Mouse (Mus musculus) midbrain, embryonic 12.5 days (tissue): ENCODE data around the gene 2010003K11Rik. TPM values are rescaled to one million over a fixed set of nuclear protein-coding genes. Genes with fewer than 3 reads are reported as not detected.
"Not testable (repeated sequence)": the region's sequence is repeated elsewhere in the genome, so short reads cannot be mapped to it uniquely, and the experiment has no call there.

ENCODE experiments used
- ATAC-seq: fragments of 200-750 bp; cut with Nextera tagmentation; 2 replicates; pipeline ENCODE4 v1.8.0; 2017; ENCODE audit warnings: low read depth, moderate TSS enrichment, moderate library complexity; ENCODE audit not compliant: low FRiP score
- H3K27ac ChIP-seq: fragments of 300-500 bp; sonication (generic); replicated peaks from 2 replicates; pipeline ENCODE4 v1.5.1; 2016; ENCODE audit warnings: mild to moderate bottlenecking
- H3K27me3 ChIP-seq: fragments of 300-500 bp; sonication (generic); 2 replicates; pipeline ENCODE4 v1.6.1; 2016; ENCODE audit warnings: mild to moderate bottlenecking
- H3K36me3 ChIP-seq: fragments of 300-500 bp; sonication (generic); 2 replicates; pipeline ENCODE4 v1.6.1; 2016
- H3K4me1 ChIP-seq: fragments of 300-500 bp; sonication (generic); 2 replicates; pipeline ENCODE4 v1.6.1; 2016
- H3K4me2 ChIP-seq: fragments of 300-500 bp; sonication (generic); replicated peaks from 2 replicates; pipeline ENCODE4 v1.6.1; 2016; ENCODE audit warnings: mild to moderate bottlenecking, moderate library complexity
- H3K4me3 ChIP-seq: fragments of 300-500 bp; sonication (generic); 2 replicates; pipeline ENCODE4 v1.5.1; 2016; ENCODE audit warnings: mild to moderate bottlenecking
- H3K9ac ChIP-seq: fragments of 300-500 bp; sonication (generic); replicated peaks from 2 replicates; pipeline ENCODE4 v1.6.1; 2016; ENCODE audit warnings: mild to moderate bottlenecking, moderate library complexity
- H3K9me3 ChIP-seq: fragments of 300-500 bp; sonication (generic); 2 replicates; pipeline ENCODE4 v1.6.1; 2016; ENCODE audit warnings: mild to moderate bottlenecking
- WGBS: fragments of 180-500 bp; shearing (Covaris S2); methylation state at CpG from one replicate; pipeline ENCODE4 v1.1.7; 2016; 5-methylcytosine and 5-hydroxymethylcytosine counted together
- polyA plus RNA-seq: library from polyadenylated mRNA; unstranded; fragments of >200 nt; fragmentation: Nextera tagmentation; extraction: Ambion mirVana; gene quantifications from 2 replicates; pipeline ENCODE4 v1.2.1, GENCODE M21; 2016

The 2010003K11Rik gene
- polyA plus RNA-seq, 1 experiment from 2014 or later: not detected

GRCm38 (mm10) chr19:4476601-4477257 lies 21.7 kb downstream of the 2010003K11Rik start:
- peak overlapping the region; percentile 79 for H3K4me2 ChIP-seq
- WGBS: under 1% methylated on average over 70 of the region's 70 CpGs
- peak overlapping the region; percentile 40 for H3K9ac ChIP-seq
- peak; percentile 60 for ATAC-seq
- peaks cover 57% of the 10 kb centered on the region for H3K27me3 ChIP-seq
- H3K9me3 ChIP-seq: no peaks in the 10 kb centered on the region
- no peaks in the 10 kb centered on the region for H3K36me3 ChIP-seq
- H3K27ac ChIP-seq: no peak overlapping the region
- H3K4me3 ChIP-seq: peak overlapping the region; percentile 46
- peaks cover 10% of the 10 kb centered on the region for H3K4me1 ChIP-seq

DNA sequence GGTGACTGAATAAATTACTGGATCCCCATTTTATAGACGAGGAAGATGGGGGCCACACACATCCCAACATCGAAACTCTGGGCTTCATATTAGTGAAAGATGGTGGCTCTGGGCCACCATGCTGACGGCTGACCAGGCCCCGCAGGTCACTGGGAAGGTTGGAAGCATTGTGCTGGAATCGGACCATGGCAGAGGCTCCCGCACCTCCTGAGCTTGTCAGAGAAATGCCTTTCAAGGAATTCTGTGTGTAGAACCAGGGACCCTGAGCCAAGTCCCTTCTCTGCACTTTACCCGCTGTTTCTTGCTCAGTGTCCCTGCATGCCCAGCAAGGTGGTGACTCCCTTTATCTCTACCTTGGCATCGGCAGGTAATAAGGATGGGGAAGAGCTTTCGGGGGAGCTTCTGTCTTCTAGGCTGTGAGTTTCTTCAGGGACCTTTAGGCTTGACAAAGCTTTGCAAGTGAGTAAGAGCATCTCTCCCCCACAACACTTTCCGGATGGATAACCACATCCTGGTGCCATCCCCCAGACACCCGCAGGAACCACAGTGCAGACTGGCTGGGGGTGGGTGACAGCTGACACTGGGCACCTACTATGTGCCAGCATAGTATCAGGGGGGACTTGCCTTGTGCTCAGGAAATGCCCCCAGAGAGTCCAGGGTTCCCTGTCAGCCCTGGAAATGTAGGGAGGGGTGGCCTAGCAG lies 23.0 kb downstream of the 2010003K11Rik start:
- no peaks in the 10 kb centered on the region for H3K9me3 ChIP-seq
- peaks cover 57% of the 10 kb centered on the region for H3K27me3 ChIP-seq
- no peak overlapping the region for H3K9ac ChIP-seq
- WGBS: 78% methylated on average over 11 of the region's 11 CpGs
- peaks cover 10% of the 10 kb centered on the region for H3K4me1 ChIP-seq
- H3K36me3 ChIP-seq: no peaks in the 10 kb centered on the region
- H3K4me2 ChIP-seq: no peak overlapping the region
- no peak for ATAC-seq
- H3K27ac ChIP-seq: no peak overlapping the region
- H3K4me3 ChIP-seq: no peak overlapping the region

DNA sequence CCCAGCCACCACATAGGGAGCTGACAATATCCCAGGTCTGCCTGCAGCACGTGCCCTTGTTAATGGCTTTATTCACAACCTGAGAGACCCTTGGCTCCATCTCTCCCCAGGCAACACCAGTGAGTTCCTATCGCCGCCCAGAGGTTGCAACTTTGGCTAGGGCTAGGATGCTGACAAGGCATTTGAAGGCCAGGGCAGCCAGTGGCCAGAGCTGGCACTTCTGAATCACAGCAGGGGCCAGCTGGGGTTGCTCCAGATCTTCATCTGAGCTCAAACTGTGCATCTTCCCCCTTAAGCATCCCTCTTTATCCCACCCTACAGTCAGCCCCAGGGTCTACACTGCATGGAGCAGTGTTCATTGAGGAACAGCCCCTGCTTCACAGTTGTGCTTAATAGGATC lies 23.6 kb downstream of the 2010003K11Rik start:
- ATAC-seq: no peak
- no peak overlapping the region for H3K27ac ChIP-seq
- no peaks in the 10 kb centered on the region for H3K36me3 ChIP-seq
- H3K9me3 ChIP-seq: no peaks in the 10 kb centered on the region
- H3K4me1 ChIP-seq: peaks cover 10% of the 10 kb centered on the region
- 66% methylated on average over 3 of the region's 3 CpGs for WGBS
- H3K4me3 ChIP-seq: no peak overlapping the region
- no peak overlapping the region for H3K9ac ChIP-seq
- no peak overlapping the region for H3K4me2 ChIP-seq
- peaks cover 54% of the 10 kb centered on the region for H3K27me3 ChIP-seq

- WGBS: 95% methylated on average over 5 of the region's 5 CpGs
Measured at GRCm38 (mm10) chr19:4473549-4473948, 24.8 kb downstream of the 2010003K11Rik start.

DNA sequence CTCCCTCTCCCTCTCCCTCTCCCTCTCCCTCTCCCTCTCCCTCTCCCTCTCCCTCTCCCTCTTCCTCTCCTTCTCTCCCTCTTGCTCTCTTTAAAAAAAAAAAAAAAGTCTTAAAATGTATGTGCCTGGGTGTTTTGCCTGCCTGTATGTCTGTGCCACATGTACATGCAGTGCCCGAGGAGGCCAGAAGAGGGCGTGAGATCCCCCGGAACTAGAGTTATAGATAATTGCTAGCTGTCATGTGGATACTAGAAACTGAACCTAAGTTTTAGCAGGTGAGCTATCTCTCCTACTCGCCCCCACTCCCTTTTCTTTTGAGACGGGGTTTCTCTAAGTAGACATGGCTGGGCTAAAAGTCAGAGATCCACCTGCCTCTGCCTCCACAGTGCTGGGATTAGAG lies 30.0 kb downstream of the 2010003K11Rik start:
- 30% methylated on average over 5 of the region's 5 CpGs for WGBS
- H3K4me2 ChIP-seq: no peak overlapping the region
- no peak overlapping the region for H3K4me3 ChIP-seq
- no peaks in the 10 kb centered on the region for H3K36me3 ChIP-seq
- H3K27me3 ChIP-seq: peaks cover 3% of the 10 kb centered on the region; the same call in 1 of the 2 replicates
- no peak for ATAC-seq
- H3K9ac ChIP-seq: no peak overlapping the region
- H3K27ac ChIP-seq: no peak overlapping the region
- no peaks in the 10 kb centered on the region for H3K4me1 ChIP-seq
- no peaks in the 10 kb centered on the region for H3K9me3 ChIP-seq

More at GRCm38 (mm10) chr19:4473549-4473948, 24.8 kb downstream of the 2010003K11Rik start:
- Histone ChIP-seq H3K27ac (no peak overlapping the region), H3K4me2 (no peak overlapping the region), H3K4me3 (no peak overlapping the region), H3K36me3 (no peaks in the 10 kb centered on the region), H3K9me3 (no peaks in the 10 kb centered on the region), H3K4me1 (peaks cover 10% of the 10 kb centered on the region), H3K9ac (no peak overlapping the region), H3K27me3 (peaks cover 47% of the 10 kb centered on the region)
- ATAC-seq: no peak

- Histone ChIP-seq H3K27me3 (no peaks in the 10 kb centered on the region; the same call in 1 of the 2 replicates), H3K4me2 (no peak overlapping the region), H3K36me3 (no peaks in the 10 kb centered on the region), H3K4me1 (no peaks in the 10 kb centered on the region), H3K27ac (no peak overlapping the region), H3K9me3 (no peaks in the 10 kb centered on the region), H3K4me3 (no peak overlapping the region), H3K9ac (no peak overlapping the region)
- ATAC-seq: no peak
- 76% methylated on average over 4 of the region's 4 CpGs for WGBS
Measured at GRCm38 (mm10) chr19:4464666-4465065, 33.7 kb downstream of the 2010003K11Rik start.

DNA sequence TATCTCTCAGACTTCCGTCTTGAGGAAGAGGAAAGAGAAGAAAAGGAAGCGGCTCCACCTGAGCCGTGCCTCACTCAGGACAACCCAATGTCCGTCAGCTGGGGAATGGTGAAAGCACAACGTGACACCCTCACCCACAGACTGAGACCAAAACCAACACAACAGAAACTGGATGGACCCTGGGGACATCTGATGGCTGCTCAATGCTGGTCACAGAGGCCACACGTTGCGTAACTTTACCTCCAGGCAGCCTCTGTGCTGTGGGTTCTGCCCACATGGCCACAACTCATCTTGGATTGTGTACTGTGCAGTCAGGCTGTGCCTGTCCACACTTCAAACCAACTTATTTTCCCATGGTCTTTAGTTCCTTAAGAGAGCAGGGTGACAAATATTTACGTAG lies 36.4 kb downstream of the 2010003K11Rik start:
- Histone ChIP-seq H3K9me3 (no peaks in the 10 kb centered on the region), H3K27ac (no peak overlapping the region), H3K27me3 (no peaks in the 10 kb centered on the region; the same call in 1 of the 2 replicates), H3K9ac (no peak overlapping the region), H3K4me3 (no peak overlapping the region), H3K4me2 (no peak overlapping the region), H3K4me1 (no peaks in the 10 kb centered on the region), H3K36me3 (no peaks in the 10 kb centered on the region)
- no peak for ATAC-seq
- 88% methylated on average over 8 of the region's 8 CpGs for WGBS

- Histone ChIP-seq H3K9me3 (no peaks in the 10 kb centered on the region), H3K4me3 (no peak overlapping the region), H3K36me3 (no peaks in the 10 kb centered on the region), H3K4me2 (no peak overlapping the region), H3K27me3 (peaks cover 9% of the 10 kb centered on the region; the same call in 1 of the 2 replicates), H3K27ac (no peak overlapping the region), H3K9ac (no peak overlapping the region), H3K4me1 (0 out of 2 replicates have a peak, but pooled peaks cover 3% of the 10 kb centered on the region)
- ATAC-seq: no peak
- WGBS: 13% methylated on average over 11 of the region's 11 CpGs
Measured at GRCm38 (mm10) chr19:4456227-4456626, 42.2 kb downstream of the 2010003K11Rik start.

DNA sequence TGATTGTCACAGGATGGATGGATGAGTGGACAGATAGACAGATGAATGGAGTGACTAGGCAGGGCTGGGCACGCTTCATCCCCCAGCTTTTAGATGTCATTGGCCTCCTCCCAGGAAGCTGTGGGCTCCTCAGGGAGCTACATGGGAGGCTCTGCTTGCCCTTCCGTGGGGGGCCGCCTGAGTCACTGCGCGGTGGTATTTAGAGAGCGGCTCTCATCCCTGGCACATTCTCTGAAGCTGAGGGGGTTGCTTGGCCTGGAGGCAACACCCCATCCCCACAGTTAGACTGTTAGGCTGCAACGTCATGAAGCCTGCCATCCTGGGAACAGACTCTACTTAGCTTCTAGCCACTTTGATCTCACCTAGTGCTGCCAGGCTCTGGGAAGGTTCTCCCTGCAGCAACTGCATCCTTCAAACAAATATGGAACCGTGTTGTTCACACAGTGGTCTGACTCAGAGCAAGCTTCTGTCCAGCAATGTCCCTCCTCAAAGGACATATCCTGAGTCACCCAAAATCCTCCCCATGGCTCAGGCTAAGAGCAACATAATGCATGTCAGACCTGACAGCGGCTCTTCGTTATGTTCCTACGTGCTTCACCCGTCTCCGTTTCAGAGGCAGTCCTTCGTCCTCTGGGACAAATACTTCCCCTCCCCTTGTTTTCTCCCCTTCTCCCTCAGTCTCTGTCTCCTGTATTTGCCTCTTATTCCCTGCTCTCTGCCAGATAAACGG lies 43.1 kb downstream of the 2010003K11Rik start:
- Histone ChIP-seq H3K9me3 (no peaks in the 10 kb centered on the region), H3K4me1 (0 out of 2 replicates have a peak, but pooled peaks cover 3% of the 10 kb centered on the region), H3K4me3 (no peak overlapping the region), H3K9ac (no peak overlapping the region), H3K4me2 (no peak overlapping the region), H3K27ac (no peak overlapping the region), H3K27me3 (peaks cover 9% of the 10 kb centered on the region; the same call in 1 of the 2 replicates), H3K36me3 (no peaks in the 10 kb centered on the region)
- WGBS: 75% methylated on average over 15 of the region's 15 CpGs
- no peak for ATAC-seq

GRCm38 (mm10) chr19:4454040-4454439 lies 44.3 kb downstream of the 2010003K11Rik start:
- not testable (repeated sequence) for H3K9me3 ChIP-seq, ATAC-seq

DNA sequence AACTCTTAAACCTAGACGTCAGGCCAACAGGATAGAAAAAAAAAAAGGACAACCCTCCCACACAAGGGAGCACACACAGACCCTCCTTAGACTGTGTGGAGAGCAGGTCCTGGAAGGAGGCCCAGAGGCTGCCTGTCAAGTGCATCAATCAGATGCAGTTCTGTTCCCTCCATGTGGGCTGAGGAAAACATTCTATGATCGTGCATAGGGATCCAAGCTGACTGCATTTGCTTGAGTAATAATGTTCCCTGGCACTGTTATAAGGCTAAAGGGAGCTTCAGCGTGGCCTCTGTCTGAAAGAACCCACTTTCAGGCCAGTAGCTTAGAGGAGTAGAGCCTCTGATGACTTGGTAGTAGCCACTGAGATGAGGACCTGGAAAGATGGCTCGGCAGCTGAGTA lies 45.9 kb downstream of the 2010003K11Rik start:
- peaks cover 9% of the 10 kb centered on the region; the same call in 1 of the 2 replicates for H3K27me3 ChIP-seq
- no peak for ATAC-seq
- no peak overlapping the region for H3K4me2 ChIP-seq
- 0 out of 2 replicates have a peak, but pooled peaks cover 3% of the 10 kb centered on the region for H3K4me1 ChIP-seq
- 43% methylated on average over 4 of the region's 4 CpGs for WGBS
- H3K4me3 ChIP-seq: no peak overlapping the region
- H3K9ac ChIP-seq: no peak overlapping the region
- no peak overlapping the region for H3K27ac ChIP-seq
- no peaks in the 10 kb centered on the region for H3K36me3 ChIP-seq
- H3K9me3 ChIP-seq: no peaks in the 10 kb centered on the region

More at GRCm38 (mm10) chr19:4454040-4454439, 44.3 kb downstream of the 2010003K11Rik start:
- not testable (repeated sequence) for H3K4me3 ChIP-seq, H3K27me3 ChIP-seq, H3K36me3 ChIP-seq, H3K4me1 ChIP-seq, H3K9ac ChIP-seq, H3K27ac ChIP-seq, H3K4me2 ChIP-seq
- 76% methylated on average over 1 of the region's 1 CpGs for WGBS

DNA sequence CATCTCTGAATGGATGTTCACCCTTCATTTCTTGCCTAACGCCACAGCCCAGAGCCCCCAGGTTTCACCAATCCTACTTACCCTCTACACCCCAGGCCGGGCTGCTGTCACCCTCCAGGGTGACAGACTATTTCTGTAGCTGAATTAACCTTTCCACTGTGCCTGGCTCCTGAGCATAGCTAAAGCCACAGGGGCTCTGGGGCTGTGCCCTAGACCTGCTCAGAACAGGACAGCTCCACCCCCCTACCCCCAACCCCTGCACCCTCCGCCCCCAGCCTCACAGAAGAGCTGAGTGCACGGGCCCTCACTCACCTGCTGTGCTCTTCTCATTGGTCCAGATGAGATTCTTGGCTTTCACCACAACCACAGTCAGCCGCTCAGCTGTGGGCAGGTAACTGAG lies 46.4 kb downstream of the 2010003K11Rik start:
- no peak overlapping the region for H3K4me3 ChIP-seq
- no peak for ATAC-seq
- no peak overlapping the region for H3K4me2 ChIP-seq
- 23% methylated on average over 5 of the region's 5 CpGs for WGBS
- H3K9ac ChIP-seq: no peak overlapping the region
- H3K27me3 ChIP-seq: peaks cover 9% of the 10 kb centered on the region; the same call in 1 of the 2 replicates
- no peaks in the 10 kb centered on the region for H3K36me3 ChIP-seq
- H3K9me3 ChIP-seq: no peaks in the 10 kb centered on the region
- H3K27ac ChIP-seq: no peak overlapping the region
- H3K4me1 ChIP-seq: 0 out of 2 replicates have a peak, but pooled peaks cover 3% of the 10 kb centered on the region
